Mouse (Mus musculus): ENCODE data around the gene Ssh1.
A peak's percentile ranks its signal among the peaks of the same experiment; 100 is the strongest.

Ssh1 gene

DNA sequence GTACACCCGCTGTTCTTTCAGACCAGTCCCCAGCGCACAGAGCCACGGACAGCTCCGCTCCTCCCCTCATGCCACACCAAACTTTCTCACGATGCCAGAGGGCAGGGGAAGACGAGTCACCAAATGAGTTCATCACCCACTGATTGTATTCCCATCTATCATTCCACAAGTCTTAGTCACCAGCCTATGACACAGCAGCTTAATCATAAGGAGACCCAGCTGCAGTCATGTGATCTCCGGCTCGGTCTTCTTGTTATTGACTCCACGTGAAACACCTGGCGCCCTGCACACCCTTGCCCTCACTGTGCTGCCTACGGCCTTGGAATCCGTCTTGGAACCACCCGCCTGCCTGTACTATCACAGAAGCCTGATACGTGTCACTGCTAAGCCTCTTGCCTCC is 28.7 kb downstream of the Ssh1 start:
- DNase-seq (ENCODE audit: low spot score) = no peak

GRCm38 (mm10) chr5:113961776-113962175 is 31.9 kb downstream of the Ssh1 start:
- DNase-seq (ENCODE audit: low spot score) = no peak

DNA sequence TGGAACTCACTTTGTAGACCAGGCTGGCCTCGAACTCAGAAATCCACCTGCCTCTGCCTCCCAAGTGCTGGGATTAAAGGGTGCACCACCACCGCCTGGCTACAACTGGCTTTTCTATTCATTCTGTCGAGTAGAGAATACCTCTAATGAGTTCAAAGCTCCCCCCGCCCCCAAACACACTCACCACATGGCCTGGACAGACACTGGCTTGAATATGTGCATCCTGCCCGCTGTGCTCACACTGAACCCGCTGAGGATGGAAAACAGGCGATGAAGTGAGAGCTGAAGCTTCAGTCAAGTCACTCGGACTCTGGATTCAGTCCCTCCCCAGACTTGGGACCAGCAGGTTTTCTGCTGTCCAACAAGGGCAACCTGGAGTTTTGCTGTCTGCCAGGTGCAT is 33.3 kb downstream of the Ssh1 start:
- DNase-seq (ENCODE audit: low spot score) = no peak

DNA sequence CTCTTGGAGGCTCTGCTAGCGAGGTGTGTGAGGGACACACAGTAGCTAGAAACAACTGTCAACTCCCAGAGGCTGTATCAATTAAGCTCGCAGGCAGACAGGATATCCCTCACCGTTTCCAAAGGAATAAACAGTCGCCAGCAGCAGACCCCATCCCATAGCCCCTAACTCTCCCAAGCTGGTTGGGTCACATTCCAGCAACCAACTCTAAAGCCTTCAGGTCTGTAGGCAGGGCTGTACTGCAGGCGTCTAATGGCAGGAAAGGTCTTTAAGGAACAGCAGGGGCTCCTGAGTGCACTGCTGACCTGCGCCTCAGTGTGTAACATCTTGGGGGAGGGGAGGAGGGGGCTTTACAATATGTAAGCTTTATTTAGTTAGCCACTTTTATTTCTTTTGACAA is 34.7 kb downstream of the Ssh1 start:
- DNase-seq (ENCODE audit: low spot score) = no peak

- DNase-seq (ENCODE audit: low spot score) = peak; percentile 77
Measured at GRCm38 (mm10) chr5:113956510-113956909, 37.2 kb downstream of the Ssh1 start.

DNA sequence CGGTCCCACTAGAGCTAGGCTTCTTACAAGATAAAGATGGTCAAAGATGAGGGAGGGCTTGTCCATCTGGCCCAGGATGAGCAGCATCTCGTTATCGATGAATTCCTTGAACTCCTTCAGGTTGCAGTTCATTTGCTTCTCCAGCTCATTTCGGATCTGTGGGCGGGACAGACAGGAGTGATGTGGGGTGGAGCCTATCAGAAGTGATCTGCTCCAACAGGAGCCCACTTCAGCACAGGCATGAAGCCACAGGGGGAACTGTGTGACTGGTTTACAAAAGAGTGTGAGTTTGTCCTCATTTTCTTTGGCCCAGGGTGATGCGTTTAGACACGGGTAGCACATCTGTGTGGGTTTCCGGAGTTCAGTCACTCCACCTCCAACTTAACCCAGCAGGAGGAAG is 38.0 kb downstream of the Ssh1 start:
- DNase-seq (ENCODE audit: low spot score) = no peak

DNA sequence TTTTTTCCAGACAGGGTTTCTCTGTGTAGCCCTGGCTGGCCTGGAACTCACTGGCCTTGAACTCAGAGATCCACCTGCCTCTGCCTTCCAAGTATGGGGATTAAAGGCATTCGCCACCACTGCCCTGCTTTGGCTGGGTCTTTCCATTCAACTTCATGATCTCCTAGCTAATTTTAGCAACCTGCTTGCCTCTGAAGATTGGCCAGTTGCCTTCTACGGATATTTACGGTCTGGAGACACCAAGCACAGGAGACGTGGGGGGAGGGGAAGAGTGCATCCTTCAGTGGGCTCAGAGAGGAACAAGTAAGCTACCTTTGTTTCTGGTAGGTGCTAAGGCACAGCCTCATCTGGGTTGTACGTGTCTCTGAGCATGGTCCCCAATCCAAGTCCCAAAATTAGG is 38.4 kb downstream of the Ssh1 start:
- DNase-seq (ENCODE audit: low spot score) = no peak

- peak; percentile 71 for DNase-seq (ENCODE audit: low spot score)
Measured at GRCm38 (mm10) chr5:113954421-113954820, 39.3 kb downstream of the Ssh1 start.

GRCm38 (mm10) chr5:113952519-113952918 is 41.2 kb downstream of the Ssh1 start:
- DNase-seq (ENCODE audit: low spot score) = no peak

DNA sequence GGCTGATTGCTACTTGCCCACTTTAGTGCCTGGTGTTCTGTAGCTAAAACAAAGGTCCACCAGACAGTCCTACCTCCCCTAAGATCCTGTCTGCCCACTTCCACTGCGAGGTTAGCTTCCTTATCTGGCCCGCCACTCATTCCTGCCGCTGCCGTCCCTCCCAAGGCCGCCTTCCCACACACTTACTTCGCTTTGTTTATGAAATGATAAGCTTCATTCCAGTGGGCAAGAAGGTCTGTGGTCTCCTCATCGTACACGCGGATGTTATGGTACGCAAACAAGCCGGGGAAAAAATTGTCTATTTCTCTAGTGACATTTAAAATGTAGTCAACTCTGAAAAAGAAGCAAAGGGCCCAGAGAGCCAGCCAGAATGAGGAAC is 42.0 kb downstream of the Ssh1 start:
- DNase-seq (ENCODE audit: low spot score) = no peak

- no peak for DNase-seq (ENCODE audit: low spot score)
Measured at GRCm38 (mm10) chr5:113950786-113951692, 42.7 kb downstream of the Ssh1 start.

DNA sequence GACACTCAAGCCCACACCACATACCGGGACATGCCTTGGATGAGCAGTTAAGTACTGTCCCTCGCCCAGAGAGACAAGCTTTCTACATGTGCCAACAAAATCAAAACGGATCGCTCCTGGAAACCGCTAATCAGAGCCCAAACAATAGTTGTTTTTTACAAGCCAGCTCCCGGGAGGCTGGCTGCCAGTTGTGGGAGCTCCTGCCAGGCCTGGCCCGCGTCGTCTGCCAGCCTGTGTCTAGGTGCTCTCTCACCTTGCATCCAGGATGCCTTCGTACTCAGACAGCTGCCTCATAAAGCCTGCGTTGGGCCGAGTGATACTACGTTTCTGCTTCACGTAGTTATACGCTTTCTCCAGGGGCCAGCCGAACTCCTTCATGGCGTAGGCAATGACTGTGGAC is 43.6 kb downstream of the Ssh1 start:
- DNase-seq (ENCODE audit: low spot score) = no peak

- no peak for DNase-seq (ENCODE audit: low spot score)
Measured at GRCm38 (mm10) chr5:113947280-113947679, 46.4 kb downstream of the Ssh1 start.

DNA sequence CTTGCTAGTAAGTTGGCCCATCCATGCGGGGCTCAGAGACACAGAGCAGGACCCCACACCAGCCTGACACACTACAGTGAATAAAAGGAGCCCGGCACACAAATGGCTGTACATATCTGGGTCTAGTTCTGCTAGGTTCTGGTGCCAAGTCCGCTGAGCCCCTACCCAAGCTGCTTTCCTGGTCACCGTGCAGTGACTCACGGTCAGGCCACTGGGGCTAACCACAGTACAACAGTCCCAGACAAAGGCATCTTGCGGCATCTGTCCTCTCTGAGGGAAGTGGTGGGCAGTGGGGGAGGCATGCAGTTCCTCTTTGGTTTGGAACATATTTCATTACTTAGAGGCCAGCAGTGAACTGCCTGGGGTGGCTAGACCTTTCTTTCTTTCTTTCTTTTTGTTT is 48.6 kb downstream of the Ssh1 start:
- DNase-seq (ENCODE audit: low spot score) = no peak

- DNase-seq (ENCODE audit: low spot score) = no peak
Measured at GRCm38 (mm10) chr5:113943328-113943727, 50.4 kb downstream of the Ssh1 start.

GRCm38 (mm10) chr5:113942580-113942979 is 51.1 kb downstream of the Ssh1 start:
- no peak for DNase-seq (ENCODE audit: low spot score)

DNA sequence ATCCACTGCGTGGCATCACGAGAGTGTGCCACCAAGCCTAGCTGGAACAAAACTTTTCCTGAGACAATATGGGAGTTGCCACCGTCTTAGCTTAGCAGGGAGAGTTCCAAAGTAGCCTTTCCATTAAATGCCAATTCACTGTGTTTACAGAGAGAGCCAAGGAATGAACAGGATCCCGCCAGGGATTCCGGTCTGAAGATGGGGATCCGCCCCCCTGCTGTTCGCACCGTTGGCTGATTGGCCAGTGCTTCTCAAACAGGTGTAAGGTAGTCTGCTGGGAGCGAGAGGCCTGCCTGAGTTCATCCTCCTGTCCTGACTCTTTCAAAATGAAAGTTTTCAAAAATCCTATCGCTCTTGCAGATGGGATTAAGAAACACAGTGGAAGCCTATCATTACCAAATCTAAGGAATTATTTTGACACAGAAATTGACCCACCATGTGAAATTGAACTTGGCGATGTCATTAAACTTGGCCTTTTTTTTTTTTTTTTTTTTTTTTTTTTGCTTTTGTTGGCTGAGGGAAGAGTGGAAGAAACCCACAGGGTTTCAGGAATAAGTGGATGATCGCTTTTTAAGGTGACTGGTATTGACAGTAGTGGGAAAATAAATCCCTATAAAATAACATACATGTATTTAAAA is 54.3 kb downstream of the Ssh1 start:
- no peak for DNase-seq (ENCODE audit: low spot score)

DNA sequence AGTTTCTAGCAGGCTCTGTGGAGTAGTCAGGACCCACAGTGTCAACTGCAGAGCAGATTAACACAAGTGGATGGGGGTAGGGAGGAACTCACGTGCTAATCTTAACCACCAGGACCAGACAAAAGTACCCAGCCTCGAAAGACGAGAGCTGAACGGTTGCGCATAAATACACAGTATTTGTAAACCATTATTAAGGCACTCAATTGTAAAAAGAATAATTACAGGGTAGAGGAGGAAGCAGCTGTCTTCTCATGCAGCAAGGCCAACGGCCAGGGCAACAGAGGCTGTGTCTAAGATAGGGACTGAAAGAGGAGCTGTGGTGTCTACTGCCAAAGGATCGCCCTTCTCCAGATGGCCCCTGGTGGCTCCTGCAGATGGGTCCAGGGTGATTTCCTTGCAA is 56.0 kb downstream of the Ssh1 start:
- no peak for DNase-seq (ENCODE audit: low spot score)

GRCm38 (mm10) chr5:113933889-113934288 is 59.8 kb downstream of the Ssh1 start:
- no peak for DNase-seq (ENCODE audit: low spot score)

DNA sequence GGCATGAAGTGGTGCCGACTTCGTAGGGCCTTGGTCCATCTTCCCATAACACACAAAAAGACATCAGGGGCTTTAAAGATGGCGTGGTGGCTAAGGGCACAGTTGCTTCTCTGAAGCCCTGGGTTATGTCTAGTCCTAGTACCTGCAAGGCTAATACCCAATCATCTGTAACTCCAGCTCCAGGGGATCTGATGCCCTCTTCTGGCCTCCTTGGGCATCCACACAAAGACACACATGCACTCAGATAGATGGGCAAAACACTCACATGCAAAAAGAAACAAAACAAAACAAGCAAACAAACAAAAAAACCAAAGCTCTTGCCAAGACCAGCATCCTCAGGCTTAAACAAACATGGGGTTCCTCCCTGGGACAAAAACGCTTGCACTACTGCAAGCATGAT is 60.2 kb downstream of the Ssh1 start:
- DNase-seq (ENCODE audit: low spot score) = no peak

DNA sequence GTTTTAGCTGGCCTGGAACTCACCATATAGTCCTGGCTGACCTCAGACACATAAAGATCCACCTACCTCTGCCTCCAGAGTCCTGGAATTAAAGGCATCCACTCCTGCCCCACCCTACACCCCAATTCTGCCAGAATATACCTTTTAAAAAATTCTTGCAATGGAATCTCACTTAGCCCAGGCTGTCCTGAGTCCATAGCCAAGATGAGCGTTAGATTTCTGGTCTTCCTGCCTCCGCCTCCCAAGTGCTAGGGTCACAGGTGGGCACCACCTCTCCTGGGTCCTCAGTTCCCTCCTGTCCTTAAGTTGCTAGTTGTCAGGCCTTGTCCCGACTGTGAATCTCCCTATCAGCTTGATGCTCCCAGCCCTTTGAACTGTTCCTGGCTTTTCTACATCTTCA is 61.4 kb downstream of the Ssh1 start:
- DNase-seq (ENCODE audit: low spot score) = no peak

DNA sequence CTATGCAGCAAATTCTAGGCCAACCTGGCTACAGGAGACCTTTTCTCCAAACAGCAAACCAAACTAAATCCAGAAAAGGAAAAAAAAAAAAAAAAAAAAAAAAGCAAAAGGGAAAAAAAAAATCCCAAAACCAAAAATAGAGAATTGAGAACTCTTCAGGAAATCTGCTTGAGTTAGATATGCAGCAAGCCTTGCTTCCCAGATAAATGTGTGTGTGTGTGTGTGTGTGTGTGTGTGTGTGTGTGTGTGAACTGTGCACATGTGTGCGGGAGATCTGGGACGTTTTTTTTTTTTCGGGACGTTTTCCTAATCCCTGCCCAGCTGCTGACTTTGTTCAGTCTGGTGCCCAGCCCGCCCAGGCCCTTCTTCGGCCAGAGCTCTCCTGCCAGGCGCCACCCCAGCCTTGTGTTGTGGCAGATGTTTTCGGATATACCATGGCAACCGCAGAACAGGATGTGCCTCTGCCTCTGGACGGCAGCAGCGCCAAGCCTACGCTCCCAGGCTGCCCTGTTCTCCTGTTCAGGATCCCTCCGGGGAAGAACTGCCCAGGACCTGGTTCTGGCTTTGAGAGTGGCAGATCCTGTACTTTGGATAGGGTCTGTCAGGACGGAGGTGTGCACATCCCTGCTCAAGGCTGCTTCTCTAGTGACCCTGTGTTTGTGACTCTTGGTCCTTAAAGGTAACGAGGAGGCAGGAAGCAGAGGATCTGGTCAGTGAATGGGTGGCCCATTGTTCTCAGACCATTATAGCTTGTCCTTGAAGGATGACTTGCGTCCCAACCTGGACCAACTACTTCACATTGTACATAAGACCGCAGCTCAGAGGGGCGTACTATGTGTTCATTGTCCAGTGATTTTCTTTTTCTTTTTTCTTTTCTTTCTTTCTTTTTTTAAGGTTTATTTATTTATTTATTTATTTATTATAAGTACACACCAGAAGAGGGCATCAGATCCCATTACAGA is 62.8 kb downstream of the Ssh1 start:
- no peak for DNase-seq (ENCODE audit: low spot score)
